Mouse (Mus musculus) heart, postnatal 0 days (tissue): Measurements from ENCODE around the gene Traf4.

Source experiments
- CTCF ChIP-seq: IDR thresholded peaks from 2 replicates; pipeline ENCODE4 v1.5.1; 2016; ENCODE audit warnings: antibody characterized with exemption, control low read depth, low read depth
- EP300 ChIP-seq: IDR thresholded peaks from 2 replicates; pipeline ENCODE4 v1.6.1; 2016; ENCODE audit warnings: antibody characterized with exemption, low read depth

- TF ChIP-seq CTCF: no peak
- TF ChIP-seq EP300: no peak
Measured at GRCm38 (mm10) chr11:78177437-78177836, 12.0 kb upstream of the Traf4 start.
